Mouse (Mus musculus) forebrain, embryonic 15.5 days (tissue): ENCODE results near the gene Ppfia3. TPM values are rescaled to one million over a fixed set of nuclear protein-coding genes. Genes with fewer than 3 reads are reported as not detected.

Source experiments
- ATAC-seq: fragments of 200-750 bp; cut with Nextera tagmentation; replicated peaks from 2 replicates; pipeline ENCODE4 v1.8.0; 2017; ENCODE audit warnings: mild to moderate bottlenecking, moderate TSS enrichment, moderate library complexity
- H3K27ac ChIP-seq: fragments of 300-500 bp; sonication (generic); replicated peaks from 2 replicates; pipeline ENCODE4 v1.5.1; 2015; ENCODE audit warnings: mild to moderate bottlenecking, inconsistent platforms
- H3K27me3 ChIP-seq: fragments of 300-500 bp; sonication (generic); 2 replicates; pipeline ENCODE4 v1.6.1; 2015; ENCODE audit warnings: inconsistent platforms
- H3K36me3 ChIP-seq: fragments of 300-500 bp; sonication (generic); 2 replicates; pipeline ENCODE4 v1.6.1; 2015; ENCODE audit warnings: mild to moderate bottlenecking, inconsistent platforms
- H3K4me1 ChIP-seq: fragments of 300-500 bp; sonication (generic); 2 replicates; pipeline ENCODE4 v1.6.1; 2015; ENCODE audit warnings: inconsistent platforms
- H3K4me2 ChIP-seq: fragments of 300-500 bp; sonication (generic); replicated peaks from 2 replicates; pipeline ENCODE4 v1.6.1; 2015; ENCODE audit warnings: mild to moderate bottlenecking, inconsistent platforms
- H3K4me3 ChIP-seq: fragments of 300-500 bp; sonication (generic); 2 replicates; pipeline ENCODE4 v1.5.1; 2015; ENCODE audit warnings: mild to moderate bottlenecking, inconsistent platforms
- H3K9ac ChIP-seq: fragments of 300-500 bp; sonication (generic); replicated peaks from 2 replicates; pipeline ENCODE4 v1.6.1; 2015; ENCODE audit warnings: mild to moderate bottlenecking, inconsistent platforms
- H3K9me3 ChIP-seq: fragments of 300-500 bp; sonication (generic); 2 replicates; pipeline ENCODE4 v1.6.1; 2016; ENCODE audit warnings: inconsistent platforms
- WGBS: fragments of 180-500 bp; shearing (Covaris S2); methylation state at CpG from one replicate; pipeline ENCODE4 v1.1.7; 2015; ENCODE audit warnings: mixed read lengths; 5-methylcytosine and 5-hydroxymethylcytosine counted together
- polyA plus RNA-seq: library from polyadenylated mRNA; unstranded; fragments of >200 nt; fragmentation: Nextera tagmentation; extraction: Ambion mirVana; gene quantifications from 2 replicates; pipeline ENCODE4 v1.2.1, GENCODE M21; 2015

Gene Ppfia3
- polyA plus RNA-seq, 1 experiment from 2014 or later, result 20.1 TPM

GRCm38 (mm10) chr7:45370475-45371311 lies 3.9 kb upstream of the Ppfia3 start, which contains the start of gene Lin7b:
Gene Lin7b, minus strand, starts transcription at chr7:45370583.
- WGBS, result 11% methylated on average over 28 of the region's 28 CpGs
- H3K4me1 ChIP-seq, result peaks cover 28% of the 10 kb centered on the region
- peak within 1 kb of the TSS; percentile 51 for H3K4me3 ChIP-seq
- peaks cover 10% of the 10 kb centered on the region; the same call in 1 of the 2 replicates for H3K27me3 ChIP-seq
- H3K36me3 ChIP-seq, result peaks cover 30% of the 10 kb centered on the region
- peak within 1 kb of the TSS; percentile 89 for H3K4me2 ChIP-seq
- ATAC-seq, result peak; percentile 39
- H3K9me3 ChIP-seq, result no peaks in the 10 kb centered on the region
- H3K9ac ChIP-seq, result peak within 1 kb of the TSS; percentile 54
- H3K27ac ChIP-seq, result no peak within 1 kb of the TSS

- WGBS, result 6% methylated on average over 52 of the region's 52 CpGs
- no peak overlapping the region for H3K27ac ChIP-seq
- peaks cover 34% of the 10 kb centered on the region for H3K4me1 ChIP-seq
Observed at GRCm38 (mm10) chr7:45369836-45370474, 3.1 kb upstream of the Ppfia3 start.

GRCm38 (mm10) chr7:45369022-45369745 lies 2.4 kb upstream of the Ppfia3 start:
- WGBS, result 72% methylated on average over 16 of the region's 16 CpGs
- Histone ChIP-seq H3K4me1 (peaks cover 34% of the 10 kb centered on the region), H3K9me3 (no peaks in the 10 kb centered on the region), H3K27me3 (peaks cover 10% of the 10 kb centered on the region; the same call in 1 of the 2 replicates), H3K9ac (no peak overlapping the region), H3K36me3 (peaks cover 18% of the 10 kb centered on the region), H3K4me3 (peak overlapping the region; percentile 51; the same call in 1 of the 2 replicates), H3K27ac (no peak overlapping the region), H3K4me2 (no peak overlapping the region)
- no peak for ATAC-seq

More at GRCm38 (mm10) chr7:45369836-45370474, 3.1 kb upstream of the Ppfia3 start:
- Histone ChIP-seq H3K4me3 (peak overlapping the region; percentile 51), H3K4me2 (peak overlapping the region; percentile 89), H3K9ac (peak overlapping the region; percentile 54), H3K27me3 (peaks cover 10% of the 10 kb centered on the region; the same call in 1 of the 2 replicates), H3K36me3 (peaks cover 24% of the 10 kb centered on the region), H3K9me3 (no peaks in the 10 kb centered on the region)
- no peak for ATAC-seq

- Histone ChIP-seq H3K4me2 (peak overlapping the region; percentile 93), H3K27ac (peak overlapping the region; percentile 90; the same call in 1 of the 2 replicates), H3K27me3 (peaks cover 10% of the 10 kb centered on the region; the same call in 1 of the 2 replicates), H3K9ac (peak overlapping the region; percentile 63), H3K4me1 (peaks cover 34% of the 10 kb centered on the region), H3K4me3 (peak overlapping the region; percentile 77), H3K36me3 (peaks cover 9% of the 10 kb centered on the region; the same call in 1 of the 2 replicates), H3K9me3 (no peaks in the 10 kb centered on the region)
- 80% methylated on average over 15 of the region's 15 CpGs for WGBS
- no peak for ATAC-seq
Observed at GRCm38 (mm10) chr7:45368178-45368577, 1.4 kb upstream of the Ppfia3 start.

GRCm38 (mm10) chr7:45367020-45367880 lies 431 bp upstream of the Ppfia3 start:
- H3K4me1 ChIP-seq, result peaks cover 41% of the 10 kb centered on the region
- H3K36me3 ChIP-seq, result 0 out of 2 replicates have a peak, but pooled peaks cover 4% of the 10 kb centered on the region
- peaks cover 14% of the 10 kb centered on the region; the same call in 1 of the 2 replicates for H3K27me3 ChIP-seq
- peak overlapping the region; percentile 93 for H3K4me2 ChIP-seq
- peak overlapping the region; percentile 90 for H3K9ac ChIP-seq
- H3K4me3 ChIP-seq, result peak overlapping the region; percentile 77
- H3K9me3 ChIP-seq, result no peaks in the 10 kb centered on the region
- H3K27ac ChIP-seq, result peak overlapping the region; percentile 90
- WGBS, result under 1% methylated on average over 70 of the region's 70 CpGs
- peak; percentile 85 for ATAC-seq

GRCm38 (mm10) chr7:45365742-45366651 lies 822 bp downstream of the Ppfia3 start:
- Histone ChIP-seq H3K4me2 (peak overlapping the region; percentile 93), H3K36me3 (no peaks in the 10 kb centered on the region), H3K27me3 (peaks cover 14% of the 10 kb centered on the region; the same call in 1 of the 2 replicates), H3K4me3 (peak overlapping the region; percentile 77), H3K9me3 (no peaks in the 10 kb centered on the region), H3K27ac (peak overlapping the region; percentile 73), H3K9ac (peak overlapping the region; percentile 90), H3K4me1 (peaks cover 53% of the 10 kb centered on the region)
- no peak for ATAC-seq
- WGBS, result 5% methylated on average over 35 of the region's 35 CpGs

GRCm38 (mm10) chr7:45363983-45364382 lies 2.8 kb downstream of the Ppfia3 start:
- 91% methylated on average over 2 of the region's 2 CpGs for WGBS
- no peaks in the 10 kb centered on the region; the same call in 1 of the 2 replicates for H3K36me3 ChIP-seq

GRCm38 (mm10) chr7:45362801-45363200 lies 4.0 kb downstream of the Ppfia3 start:
- 0 out of 2 replicates have a peak, but pooled peaks cover 4% of the 10 kb centered on the region for H3K27me3 ChIP-seq
- H3K9me3 ChIP-seq, result no peaks in the 10 kb centered on the region
- 10% methylated on average over 13 of the region's 13 CpGs for WGBS
- no peak for ATAC-seq
- H3K4me2 ChIP-seq, result no peak overlapping the region; the same call in 1 of the 2 replicates
- peaks cover 5% of the 10 kb centered on the region; the same call in 1 of the 2 replicates for H3K36me3 ChIP-seq
- no peak overlapping the region for H3K4me3 ChIP-seq
- H3K27ac ChIP-seq, result no peak overlapping the region
- H3K4me1 ChIP-seq, result peaks cover 33% of the 10 kb centered on the region
- no peak overlapping the region for H3K9ac ChIP-seq

More at GRCm38 (mm10) chr7:45363983-45364382, 2.8 kb downstream of the Ppfia3 start:
- Histone ChIP-seq H3K9me3 (no peaks in the 10 kb centered on the region), H3K9ac (no peak overlapping the region), H3K4me2 (no peak overlapping the region), H3K27ac (no peak overlapping the region), H3K4me3 (no peak overlapping the region), H3K4me1 (peaks cover 39% of the 10 kb centered on the region), H3K27me3 (peaks cover 6% of the 10 kb centered on the region; the same call in 1 of the 2 replicates)
- no peak for ATAC-seq

GRCm38 (mm10) chr7:45361243-45361804 lies 5.5 kb downstream of the Ppfia3 start:
- peak; percentile 91 for ATAC-seq
- H3K4me1 ChIP-seq, result peaks cover 29% of the 10 kb centered on the region
- under 1% methylated on average over 43 of the region's 43 CpGs for WGBS
- peak overlapping the region; percentile 96 for H3K4me2 ChIP-seq
- H3K27me3 ChIP-seq, result 0 out of 2 replicates have a peak, but pooled peaks cover 4% of the 10 kb centered on the region
- H3K36me3 ChIP-seq, result peaks cover 19% of the 10 kb centered on the region
- H3K27ac ChIP-seq, result peak overlapping the region; percentile 56; the same call in 1 of the 2 replicates
- H3K9ac ChIP-seq, result peak overlapping the region; percentile 72
- H3K9me3 ChIP-seq, result no peaks in the 10 kb centered on the region
- peak overlapping the region; percentile 51 for H3K4me3 ChIP-seq
